Mouse (Mus musculus): ENCODE results near the gene Pdzk1. TPM values are rescaled to one million over a fixed set of nuclear protein-coding genes. Genes with fewer than 3 reads are reported as not detected.

Pdzk1 gene
- total and polyA plus RNA-seq, 3 experiments, result 0.13 TPM; not detected in 2

DNA sequence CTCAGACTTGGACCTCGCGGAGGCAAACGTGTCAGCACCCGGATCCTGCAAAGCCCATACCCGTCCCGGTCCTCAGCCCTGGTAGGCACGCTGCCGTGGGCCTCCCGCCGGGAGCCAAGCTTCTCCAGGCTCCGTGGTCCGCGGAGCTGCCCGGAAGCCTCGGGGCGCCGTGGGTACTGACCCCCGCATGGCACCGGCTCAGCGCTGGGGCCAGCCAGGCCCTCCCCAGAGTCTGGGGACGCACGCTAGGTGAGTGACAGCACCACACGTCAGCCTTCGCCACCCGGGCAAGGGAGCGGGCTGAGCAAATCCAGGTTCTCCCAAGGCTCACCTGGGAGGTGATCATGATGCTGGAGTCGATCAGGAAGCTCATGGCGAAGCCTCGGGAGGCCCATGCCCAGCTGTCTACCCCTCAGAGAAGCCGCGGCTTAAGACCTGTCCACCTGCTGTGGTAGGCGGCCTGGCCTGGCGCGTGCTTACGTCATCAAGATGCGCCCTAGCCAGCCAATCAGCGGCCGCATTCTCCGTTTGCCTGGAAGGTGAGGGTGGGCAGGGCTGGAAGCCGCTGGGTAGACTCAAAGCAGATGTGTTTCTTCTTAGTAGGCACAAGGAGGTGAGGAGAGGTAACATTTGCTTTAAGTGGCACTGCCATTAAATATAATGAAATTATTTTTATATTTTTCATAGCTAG lies 75.9 kb downstream of the Pdzk1 start, which contains the start of gene Gpr89 (continued):
- peak; percentile 75 for TF ChIP-seq SIN3A (IDR thresholded peaks at IDR 0.05; ENCODE audit: low read length)
- TF ChIP-seq MAFK (IDR thresholded peaks at IDR 0.05; ENCODE audit: insufficient replicate concordance, low read length), result no peak
- peak; percentile 86 for TF ChIP-seq MXI1 (IDR thresholded peaks at IDR 0.05; ENCODE audit: low read depth, low read length)
- no peak for TF ChIP-seq UBTF (IDR thresholded peaks at IDR 0.05; ENCODE audit: low read depth, low read length)
- peak; percentile 79 for TF ChIP-seq HCFC1 (IDR thresholded peaks at IDR 0.05; ENCODE audit: low read depth, low read length)
- no peak for TF ChIP-seq NRF1 (IDR thresholded peaks at IDR 0.05; ENCODE audit: low read depth, low read length)
- TF ChIP-seq IRF4 (IDR thresholded peaks at IDR 0.05; ENCODE audit: low read depth, low read length), result no peak
- no peak for TF ChIP-seq USF2 (conservative IDR thresholded peaks at IDR 0.05; ENCODE audit: low read depth, low read length)
- no peak for TF ChIP-seq POLR2AphosphoS2 (IDR thresholded peaks at IDR 0.05; ENCODE audit: low read depth, low read length)
- no peak for TF ChIP-seq MEF2A (IDR thresholded peaks at IDR 0.05; ENCODE audit: borderline replicate concordance, low read depth, low read length)
- TF ChIP-seq ZMIZ1 (IDR thresholded peaks at IDR 0.05; ENCODE audit: low read depth, low read length), result no peak; the same call in 1 of the 2 replicates
- TF ChIP-seq PAX5 (IDR thresholded peaks at IDR 0.05; ENCODE audit: low read length), result no peak
- TF ChIP-seq MAX (IDR thresholded peaks at IDR 0.05; ENCODE audit: low read length), result 0 out of 2 replicates have a peak, but pooled peaks have one; percentile 14

DNA sequence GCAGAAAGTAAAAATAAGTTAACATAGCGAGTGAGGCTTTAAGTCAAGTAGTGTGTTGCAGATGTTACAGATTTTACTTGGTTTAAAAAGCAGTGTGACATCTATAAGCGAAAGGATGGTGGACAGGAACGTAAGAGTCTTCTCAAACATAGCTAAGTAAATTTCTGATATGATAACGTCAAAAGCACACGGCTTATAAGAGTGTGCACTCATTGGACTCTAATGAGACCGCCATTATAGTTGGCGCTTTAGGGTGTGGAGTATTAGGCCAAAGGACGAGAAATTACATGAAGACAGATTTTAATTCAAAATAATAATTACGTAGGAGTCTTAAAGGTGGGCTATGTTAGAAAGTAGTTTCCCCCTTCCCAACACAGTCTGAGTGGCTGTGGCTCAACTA lies 76.5 kb downstream of the Pdzk1 start:
- TF ChIP-seq IRF4 (IDR thresholded peaks at IDR 0.05; ENCODE audit: low read depth, low read length), result no peak
- no peak for TF ChIP-seq TCF12 (IDR thresholded peaks at IDR 0.05; ENCODE audit: low read depth, low read length)
- TF ChIP-seq RAD21 (IDR thresholded peaks at IDR 0.05; ENCODE audit: low read depth, low read length), result no peak
- TF ChIP-seq KAT2A (IDR thresholded peaks at IDR 0.05; ENCODE audit: insufficient replicate concordance, low read length), result no peak
- TF ChIP-seq ETS1 (conservative IDR thresholded peaks at IDR 0.05; ENCODE audit: low read depth, low read length), result no peak
- no peak for TF ChIP-seq TBP (conservative IDR thresholded peaks at IDR 0.05; ENCODE audit: low read depth, low read length)
- no peak for TF ChIP-seq ZKSCAN1 (IDR thresholded peaks at IDR 0.05; ENCODE audit: borderline replicate concordance, low read depth, low read length)
- TF ChIP-seq ZNF384 (IDR thresholded peaks at IDR 0.05; ENCODE audit: low read depth, low read length), result no peak
- no peak for TF ChIP-seq CHD1 (IDR thresholded peaks at IDR 0.05; ENCODE audit: low read depth, low read length)
- TF ChIP-seq POLR2AphosphoS2 (IDR thresholded peaks at IDR 0.05; ENCODE audit: low read depth, low read length), result no peak
- no peak for TF ChIP-seq MAZ (IDR thresholded peaks at IDR 0.05; ENCODE audit: low read depth, low read length)
- no peak overlapping the region for H3K27ac ChIP-seq (ENCODE audit: insufficient read depth, low read depth)
- in situ Hi-C loops (cut with MboI; ENCODE audit: low pct_ligation_motif_present, low pct_unique_long_range_greater_than_20kb, low sequenced_read_pairs) (no loop called here), dilution Hi-C loops (cut with MboI; ENCODE audit: extremely low pct_ligation_motif_present, extremely low pct_unique_long_range_greater_than_20kb, low sequenced_read_pairs) (no loop called here)
- peak; percentile 9 for DNase-seq (ENCODE audit: extremely low read depth)
- H3K27me3 ChIP-seq (replicated peaks), result peaks cover 2% of the 10 kb centered on the region
- no peaks in the 10 kb centered on the region for H3K9me3 ChIP-seq (replicated peaks; ENCODE audit: low read length)
- H3K4me3 ChIP-seq (replicated peaks in 1 of 3; ENCODE audit: low read depth in 2 of 3, low read length in 2 of 3, poor library complexity in 1 of 3), result peak overlapping the region; percentile 86 to 100 (median 97)
- H3K79me2 ChIP-seq (replicated peaks; ENCODE audit: control insufficient read depth, extremely low read depth, insufficient read depth, poor library complexity, severe bottlenecking), result 0 out of 2 replicates have a peak, but pooled peaks cover 2% of the 10 kb centered on the region
- H3K4me2 ChIP-seq (ENCODE audit: insufficient read depth, low read depth, poor library complexity, severe bottlenecking), result peak overlapping the region; percentile 97
- H3K4me1 ChIP-seq (ENCODE audit: control insufficient read depth in 1 of 2, insufficient read depth in 2 of 2), result peaks cover 3 to 20% of the 10 kb centered on the region in 2 experiments; a peak in 3 of 4 replicates
- peak overlapping the region; percentile 64 for H3K9ac ChIP-seq (ENCODE audit: insufficient read depth, low read depth)
- peaks cover 0 to 12% of the 10 kb centered on the region in 2 experiments for H3K36me3 ChIP-seq (replicated peaks in 1 of 2; ENCODE audit: control insufficient read depth in 1 of 2, insufficient read depth in 1 of 2, low read length in 1 of 2)

Other genes starting within 250 kb of the Pdzk1 start
- gene Polr3gl, start 235.1 kb upstream of the Pdzk1 start, total RNA-seq (2012; rRNA removed), result 10.4 and 13.7 TPM in 2 replicates
- 15.7 and 16.6 TPM in 2 replicates for gene Polr3gl, start 235.1 kb upstream of the Pdzk1 start, total RNA-seq (2014; rRNA removed)
- 18.8 and 28.4 TPM in 2 replicates for gene Polr3gl, start 235.1 kb upstream of the Pdzk1 start, polyA plus RNA-seq (2012; ENCODE audit: insufficient read length, low read depth)
- 0.04 TPM in 2 replicates for gene Ankrd34a, start 232.6 kb upstream of the Pdzk1 start, total RNA-seq (2012; rRNA removed)
- gene Ankrd34a, start 232.6 kb upstream of the Pdzk1 start, total RNA-seq (2014; rRNA removed), result not detected in 2 replicates
- 0.11 TPM in 1 of 2 replicates, not detected in the other for gene Ankrd34a, start 232.6 kb upstream of the Pdzk1 start, polyA plus RNA-seq (2012; ENCODE audit: insufficient read length, low read depth)
- gene Lix1l, start 228.1 kb upstream of the Pdzk1 start, total RNA-seq (2012; rRNA removed), result 2.9 and 4.5 TPM in 2 replicates
- 3.7 and 4.6 TPM in 2 replicates for gene Lix1l, start 228.1 kb upstream of the Pdzk1 start, total RNA-seq (2014; rRNA removed)
- 4.0 and 4.7 TPM in 2 replicates for gene Lix1l, start 228.1 kb upstream of the Pdzk1 start, polyA plus RNA-seq (2012; ENCODE audit: insufficient read length, low read depth)
- 80.3 and 114 TPM in 2 replicates for gene Rbm8a, start 199.4 kb upstream of the Pdzk1 start, total RNA-seq (2012; rRNA removed)
- 50.2 and 59.7 TPM in 2 replicates for gene Rbm8a, start 199.4 kb upstream of the Pdzk1 start, total RNA-seq (2014; rRNA removed)
- 187 and 377 TPM in 2 replicates for gene Rbm8a, start 199.4 kb upstream of the Pdzk1 start, polyA plus RNA-seq (2012; ENCODE audit: insufficient read length, low read depth)
- 23.4 and 23.9 TPM in 2 replicates for gene Pex11b, start 193.9 kb upstream of the Pdzk1 start, total RNA-seq (2012; rRNA removed)
- gene Pex11b, start 193.9 kb upstream of the Pdzk1 start, total RNA-seq (2014; rRNA removed), result 26.3 and 33.1 TPM in 2 replicates
- gene Pex11b, start 193.9 kb upstream of the Pdzk1 start, polyA plus RNA-seq (2012; ENCODE audit: insufficient read length, low read depth), result 23.2 and 27.9 TPM in 2 replicates
- gene Gm42957, start 193.8 kb upstream of the Pdzk1 start, total RNA-seq (2012; rRNA removed), result 0.08 and 0.13 TPM in 2 replicates
- not detected in 2 replicates for gene Gm42957, start 193.8 kb upstream of the Pdzk1 start, total RNA-seq (2014; rRNA removed)
- gene Gm42957, start 193.8 kb upstream of the Pdzk1 start, polyA plus RNA-seq (2012; ENCODE audit: insufficient read length, low read depth), result 0.11 TPM in 1 of 2 replicates, not detected in the other
- gene Itga10, start 183.7 kb upstream of the Pdzk1 start, total RNA-seq (2012; rRNA removed), result 0.80 and 1.2 TPM in 2 replicates
- gene Itga10, start 183.7 kb upstream of the Pdzk1 start, total RNA-seq (2014; rRNA removed), result 0.36 and 0.46 TPM in 2 replicates
- 1.0 and 1.2 TPM in 2 replicates for gene Itga10, start 183.7 kb upstream of the Pdzk1 start, polyA plus RNA-seq (2012; ENCODE audit: insufficient read length, low read depth)
- gene Ankrd35, start 159.2 kb upstream of the Pdzk1 start, total RNA-seq (2012; rRNA removed), result 6.5 and 11.2 TPM in 2 replicates
- 0.51 and 0.78 TPM in 2 replicates for gene Ankrd35, start 159.2 kb upstream of the Pdzk1 start, total RNA-seq (2014; rRNA removed)
- 1.9 and 2.5 TPM in 2 replicates for gene Ankrd35, start 159.2 kb upstream of the Pdzk1 start, polyA plus RNA-seq (2012; ENCODE audit: insufficient read length, low read depth)
- gene Pias3, start 132.9 kb upstream of the Pdzk1 start, total RNA-seq (2012; rRNA removed), result 10.2 and 13.1 TPM in 2 replicates
- gene Pias3, start 132.9 kb upstream of the Pdzk1 start, total RNA-seq (2014; rRNA removed), result 5.9 and 6.3 TPM in 2 replicates
- gene Pias3, start 132.9 kb upstream of the Pdzk1 start, polyA plus RNA-seq (2012; ENCODE audit: insufficient read length, low read depth), result 20.2 and 21.4 TPM in 2 replicates
- gene Nudt17, start 120.7 kb upstream of the Pdzk1 start, total RNA-seq (2012; rRNA removed), result 0.84 and 1.0 TPM in 2 replicates
- 0.21 and 0.39 TPM in 2 replicates for gene Nudt17, start 120.7 kb upstream of the Pdzk1 start, total RNA-seq (2014; rRNA removed)
- gene Nudt17, start 120.7 kb upstream of the Pdzk1 start, polyA plus RNA-seq (2012; ENCODE audit: insufficient read length, low read depth), result 1.1 and 1.9 TPM in 2 replicates
- gene Polr3c, start 101.7 kb upstream of the Pdzk1 start, total RNA-seq (2012; rRNA removed), result 31.6 and 34.5 TPM in 2 replicates
- 14.6 and 18.1 TPM in 2 replicates for gene Polr3c, start 101.7 kb upstream of the Pdzk1 start, total RNA-seq (2014; rRNA removed)
- gene Polr3c, start 101.7 kb upstream of the Pdzk1 start, polyA plus RNA-seq (2012; ENCODE audit: insufficient read length, low read depth), result 78.3 and 79.5 TPM in 2 replicates
- 25.8 and 28.5 TPM in 2 replicates for gene Rnf115, start 101.6 kb upstream of the Pdzk1 start, total RNA-seq (2012; rRNA removed)
- 79.3 and 83.5 TPM in 2 replicates for gene Rnf115, start 101.6 kb upstream of the Pdzk1 start, total RNA-seq (2014; rRNA removed)
- gene Rnf115, start 101.6 kb upstream of the Pdzk1 start, polyA plus RNA-seq (2012; ENCODE audit: insufficient read length, low read depth), result 61.1 and 64.7 TPM in 2 replicates
- gene Cd160, start 67 bp downstream of the Pdzk1 start, total RNA-seq (2012; rRNA removed), result not detected in 2 replicates
- gene Cd160, start 67 bp downstream of the Pdzk1 start, total RNA-seq (2014; rRNA removed), result not detected in 2 replicates
- gene Cd160, start 67 bp downstream of the Pdzk1 start, polyA plus RNA-seq (2012; ENCODE audit: insufficient read length, low read depth), result 0.15 TPM in 1 of 2 replicates, not detected in the other
- not detected in 2 replicates for gene Gja5, start 75.4 kb downstream of the Pdzk1 start, total RNA-seq (2012; rRNA removed)
- not detected in 2 replicates for gene Gja5, start 75.4 kb downstream of the Pdzk1 start, total RNA-seq (2014; rRNA removed)
- gene Gja5, start 75.4 kb downstream of the Pdzk1 start, polyA plus RNA-seq (2012; ENCODE audit: insufficient read length, low read depth), result not detected in 2 replicates
- 27.9 and 28.9 TPM in 2 replicates for gene Gpr89, start 76.1 kb downstream of the Pdzk1 start, total RNA-seq (2012; rRNA removed)
- gene Gpr89, start 76.1 kb downstream of the Pdzk1 start, total RNA-seq (2014; rRNA removed), result 30.8 and 32.8 TPM in 2 replicates
- 31.3 and 31.9 TPM in 2 replicates for gene Gpr89, start 76.1 kb downstream of the Pdzk1 start, polyA plus RNA-seq (2012; ENCODE audit: insufficient read length, low read depth)
- gene Gja8, start 96.7 kb downstream of the Pdzk1 start, total RNA-seq (2012; rRNA removed), result 0.04 TPM in 1 of 2 replicates, not detected in the other
- not detected in 2 replicates for gene Gja8, start 96.7 kb downstream of the Pdzk1 start, total RNA-seq (2014; rRNA removed)
- gene Gja8, start 96.7 kb downstream of the Pdzk1 start, polyA plus RNA-seq (2012; ENCODE audit: insufficient read length, low read depth), result not detected in 2 replicates

Data from CH12.LX (cell line).